Mouse (Mus musculus): ENCODE data around the gene Scd2. TPM values are rescaled to one million over a fixed set of nuclear protein-coding genes. Genes with fewer than 3 reads are reported as not detected.

The Scd2 gene
- polyA plus RNA-seq, 1 experiment from 2014 or later = 424 TPM

- no peak within 1 kb of the TSS for H3K9ac ChIP-seq (ENCODE audit: low read length)
- no peaks in the 10 kb centered on the region for H3K27me3 ChIP-seq (ENCODE audit: control insufficient read depth, insufficient read depth, low read length)
- H3K9me3 ChIP-seq (ENCODE audit: control insufficient read depth, low read length) = no peaks in the 10 kb centered on the region
- H3K36me3 ChIP-seq (ENCODE audit: control insufficient read depth, insufficient read depth, low read length) = no peaks in the 10 kb centered on the region
- no peak within 1 kb of the TSS for H3K4me2 ChIP-seq (ENCODE audit: low read depth)
- WGBS = 94% methylated on average over 10 of the region's 10 CpGs
- no peak for DNase-seq (ENCODE audit: low spot score)
- no peak for ATAC-seq (ENCODE audit: insufficient read depth, low FRiP score, low TSS enrichment)
- H3K4me1 ChIP-seq (ENCODE audit: control insufficient read depth, insufficient read depth, low read length) = no peaks in the 10 kb centered on the region
- H3K27ac ChIP-seq (ENCODE audit: low read depth, low read length) = no peak within 1 kb of the TSS
- H3K4me3 ChIP-seq (ENCODE audit: low read depth, low read length) = no peak within 1 kb of the TSS
Measured at GRCm38 (mm10) chr19:44332833-44333623, 39.6 kb downstream of the Scd2 start, which contains the start of gene Scd4. TSS of gene Scd4 (plus strand) at chr19:44333092.

- no peaks in the 10 kb centered on the region for H3K9me3 ChIP-seq (ENCODE audit: control insufficient read depth, low read length)
- ATAC-seq (ENCODE audit: insufficient read depth, low FRiP score, low TSS enrichment) = no peak
- no peak overlapping the region for H3K4me3 ChIP-seq (ENCODE audit: low read depth, low read length)
- no peak overlapping the region for H3K27ac ChIP-seq (ENCODE audit: low read depth, low read length)
- H3K36me3 ChIP-seq (ENCODE audit: control insufficient read depth, insufficient read depth, low read length) = no peaks in the 10 kb centered on the region
- H3K27me3 ChIP-seq (ENCODE audit: control insufficient read depth, insufficient read depth, low read length) = no peaks in the 10 kb centered on the region
- no peak overlapping the region for H3K9ac ChIP-seq (ENCODE audit: low read length)
- no peaks in the 10 kb centered on the region for H3K4me1 ChIP-seq (ENCODE audit: control insufficient read depth, insufficient read depth, low read length)
- 90% methylated on average over 9 of the region's 9 CpGs for WGBS
- DNase-seq (ENCODE audit: low spot score) = no peak
- no peak overlapping the region for H3K4me2 ChIP-seq (ENCODE audit: low read depth)
Measured at GRCm38 (mm10) chr19:44333991-44334390, 40.5 kb downstream of the Scd2 start.

GRCm38 (mm10) chr19:44335876-44336662 is 42.6 kb downstream of the Scd2 start:
- H3K4me3 ChIP-seq (ENCODE audit: low read depth, low read length) = no peak overlapping the region
- no peaks in the 10 kb centered on the region for H3K36me3 ChIP-seq (ENCODE audit: control insufficient read depth, insufficient read depth, low read length)
- no peaks in the 10 kb centered on the region for H3K4me1 ChIP-seq (ENCODE audit: control insufficient read depth, insufficient read depth, low read length)
- ATAC-seq (ENCODE audit: insufficient read depth, low FRiP score, low TSS enrichment) = no peak
- no peak overlapping the region for H3K4me2 ChIP-seq (ENCODE audit: low read depth)
- H3K9ac ChIP-seq (ENCODE audit: low read length) = no peak overlapping the region
- no peak overlapping the region for H3K27ac ChIP-seq (ENCODE audit: low read depth, low read length)
- no peak for DNase-seq (ENCODE audit: low spot score)
- H3K27me3 ChIP-seq (ENCODE audit: control insufficient read depth, insufficient read depth, low read length) = no peaks in the 10 kb centered on the region
- no peaks in the 10 kb centered on the region for H3K9me3 ChIP-seq (ENCODE audit: control insufficient read depth, low read length)
- 74% methylated on average over 6 of the region's 6 CpGs for WGBS

GRCm38 (mm10) chr19:44349689-44350088 is 56.2 kb downstream of the Scd2 start:
- 88% methylated on average over 8 of the region's 8 CpGs for WGBS

GRCm38 (mm10) chr19:44351756-44352155 is 58.3 kb downstream of the Scd2 start:
- 79% methylated on average over 7 of the region's 7 CpGs for WGBS
- H3K36me3 ChIP-seq (ENCODE audit: control insufficient read depth, insufficient read depth, low read length) = no peaks in the 10 kb centered on the region
- H3K4me1 ChIP-seq (ENCODE audit: control insufficient read depth, insufficient read depth, low read length) = no peaks in the 10 kb centered on the region
- no peak overlapping the region for H3K4me2 ChIP-seq (ENCODE audit: low read depth)
- ATAC-seq (ENCODE audit: insufficient read depth, low FRiP score, low TSS enrichment) = no peak
- no peak overlapping the region for H3K4me3 ChIP-seq (ENCODE audit: low read depth, low read length)
- no peak for DNase-seq (ENCODE audit: low spot score)
- no peaks in the 10 kb centered on the region for H3K9me3 ChIP-seq (ENCODE audit: control insufficient read depth, low read length)
- no peak overlapping the region for H3K9ac ChIP-seq (ENCODE audit: low read length)
- no peaks in the 10 kb centered on the region for H3K27me3 ChIP-seq (ENCODE audit: control insufficient read depth, insufficient read depth, low read length)
- no peak overlapping the region for H3K27ac ChIP-seq (ENCODE audit: low read depth, low read length)

More at GRCm38 (mm10) chr19:44349689-44350088, 56.2 kb downstream of the Scd2 start:
- no peak for ATAC-seq (ENCODE audit: insufficient read depth, low FRiP score, low TSS enrichment)
- Histone ChIP-seq H3K36me3 (ENCODE audit: control insufficient read depth, insufficient read depth, low read length) (no peaks in the 10 kb centered on the region), H3K27me3 (ENCODE audit: control insufficient read depth, insufficient read depth, low read length) (no peaks in the 10 kb centered on the region), H3K4me2 (ENCODE audit: low read depth) (no peak overlapping the region), H3K9ac (ENCODE audit: low read length) (no peak overlapping the region), H3K4me1 (ENCODE audit: control insufficient read depth, insufficient read depth, low read length) (no peaks in the 10 kb centered on the region), H3K27ac (ENCODE audit: low read depth, low read length) (no peak overlapping the region), H3K4me3 (ENCODE audit: low read depth, low read length) (no peak overlapping the region), H3K9me3 (ENCODE audit: control insufficient read depth, low read length) (no peaks in the 10 kb centered on the region)
- no peak for DNase-seq (ENCODE audit: low spot score)

Small RNA genes within 50 kb of the gene (microRNA-seq; reads per million reads assigned to microRNA genes)
- gene Mir5114 = not detected

Other genes starting within 250 kb of the Scd2 start
- 18.7 and 19.1 TPM in 2 replicates for gene Erlin1, start 223.9 kb upstream of the Scd2 start, polyA plus RNA-seq (2014; fragmentation: Nextera tagmentation; extraction: Ambion mirVana)
- gene Chuk, start 186.2 kb upstream of the Scd2 start, polyA plus RNA-seq (2014; fragmentation: Nextera tagmentation; extraction: Ambion mirVana) = 48.0 and 50.4 TPM in 2 replicates
- gene Cwf19l1, start 157.8 kb upstream of the Scd2 start, polyA plus RNA-seq (2014; fragmentation: Nextera tagmentation; extraction: Ambion mirVana) = 36.5 and 38.6 TPM in 2 replicates
- 115 and 118 TPM in 2 replicates for gene Bloc1s2, start 147.2 kb upstream of the Scd2 start, polyA plus RNA-seq (2014; fragmentation: Nextera tagmentation; extraction: Ambion mirVana)
- 1.2 and 1.3 TPM in 2 replicates for gene Pkd2l1, start 101.2 kb upstream of the Scd2 start, polyA plus RNA-seq (2014; fragmentation: Nextera tagmentation; extraction: Ambion mirVana)
- 0.53 and 0.76 TPM in 2 replicates for gene Scd3, start 90.4 kb upstream of the Scd2 start, polyA plus RNA-seq (2014; fragmentation: Nextera tagmentation; extraction: Ambion mirVana)
- not detected in 2 replicates for gene Scd4, start 39.4 kb downstream of the Scd2 start, polyA plus RNA-seq (2014; fragmentation: Nextera tagmentation; extraction: Ambion mirVana)
- 15.0 and 15.2 TPM in 2 replicates for gene Scd1, start 114.2 kb downstream of the Scd2 start, polyA plus RNA-seq (2014; fragmentation: Nextera tagmentation; extraction: Ambion mirVana)
- gene Wnt8b, start 199.8 kb downstream of the Scd2 start, polyA plus RNA-seq (2014; fragmentation: Nextera tagmentation; extraction: Ambion mirVana) = 0.45 and 0.46 TPM in 2 replicates